Mouse (Mus musculus) intestine, embryonic 14.5 days (tissue): ENCODE results near the gene Prr14l. TPM values are rescaled to one million over a fixed set of nuclear protein-coding genes. Genes with fewer than 3 reads are reported as not detected.
A peak's percentile ranks its signal among the peaks of the same experiment; 100 is the strongest.
"Not testable (repeated sequence)": the region's sequence is repeated elsewhere in the genome, so short reads cannot be mapped to it uniquely, and the experiment has no call there.

Source experiments
- ATAC-seq: fragments of 200-750 bp; cut with Nextera tagmentation; replicated peaks from 2 replicates; pipeline ENCODE4 v1.8.0; 2017; ENCODE audit warnings: low read depth, moderate number of reproducible peaks, moderate TSS enrichment, moderate library complexity; ENCODE audit not compliant: low FRiP score, low TSS enrichment
- DNase-seq: peaks from one replicate; pipeline ENCODE4 v3.0.0-alpha.2; 2018; ENCODE audit warnings: low spot score
- H3K27ac ChIP-seq: fragments of 300-500 bp; sonication (generic); 2 replicates; pipeline ENCODE4 v1.5.1; 2014; ENCODE audit warnings: low read depth, mild to moderate bottlenecking, control low read depth
- H3K27me3 ChIP-seq: fragments of 300-500 bp; sonication (generic); replicated peaks from 2 replicates; pipeline ENCODE4 v1.6.1; 2014; ENCODE audit warnings: low read length, control low read depth; ENCODE audit not compliant: control insufficient read depth, insufficient read depth
- H3K36me3 ChIP-seq: fragments of 300-500 bp; sonication (generic); 2 replicates; pipeline ENCODE4 v1.6.1; 2014; ENCODE audit warnings: low read length, control low read depth; ENCODE audit not compliant: control insufficient read depth, insufficient read depth
- H3K4me1 ChIP-seq: fragments of 300-500 bp; sonication (generic); replicated peaks from 2 replicates; pipeline ENCODE4 v1.6.1; 2014; ENCODE audit warnings: low read length, control low read depth, mixed read lengths; ENCODE audit not compliant: control insufficient read depth, insufficient read depth
- H3K4me2 ChIP-seq: fragments of 300-500 bp; sonication (generic); 2 replicates; pipeline ENCODE4 v1.6.1; 2014; ENCODE audit warnings: low read length
- H3K4me3 ChIP-seq: fragments of 300-500 bp; sonication (generic); 2 replicates; pipeline ENCODE4 v1.5.1; 2014; ENCODE audit warnings: low read depth, low read length, control low read depth, mixed read lengths
- H3K9ac ChIP-seq: fragments of 300-500 bp; sonication (generic); 2 replicates; pipeline ENCODE4 v1.6.1; 2014; ENCODE audit warnings: mild to moderate bottlenecking, low read length
- H3K9me3 ChIP-seq: fragments of 300-500 bp; sonication (generic); 2 replicates; pipeline ENCODE4 v1.6.1; 2016; ENCODE audit warnings: low read length, control low read depth; ENCODE audit not compliant: control insufficient read depth
- WGBS: fragments of 180-500 bp; shearing (Covaris S2); extraction: QIAGEN DNeasy Blood & Tissue Kit; methylation state at CpG from one replicate; pipeline ENCODE4 v1.1.7; 2014; 5-methylcytosine and 5-hydroxymethylcytosine counted together
- polyA plus RNA-seq: library from polyadenylated mRNA; unstranded; fragments of >200 nt; fragmentation: Nextera tagmentation; extraction: Ambion mirVana; gene quantifications from 2 replicates; pipeline ENCODE4 v1.2.1, GENCODE M21; 2014

Prr14l gene
- polyA plus RNA-seq, 1 experiment from 2014 or later = 22.1 TPM

DNA sequence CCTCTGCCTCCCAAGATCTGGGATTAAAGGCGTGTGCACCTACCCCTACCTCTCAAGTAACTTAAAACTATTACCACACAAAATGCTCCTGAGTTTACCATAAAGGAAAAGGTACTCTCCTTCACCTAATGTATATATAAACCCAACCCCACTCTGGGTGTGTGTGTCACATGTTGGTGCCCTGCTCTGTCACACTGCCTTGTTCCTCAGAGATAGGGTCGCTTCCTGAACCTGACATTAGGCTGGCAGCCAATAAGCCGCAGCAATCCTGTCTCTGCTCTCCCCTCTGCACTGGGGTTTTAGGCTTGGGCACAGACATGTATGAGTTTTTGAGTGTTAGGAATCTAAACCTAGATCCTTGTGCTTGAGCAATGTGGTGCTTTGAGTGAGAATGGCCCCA, 75.9 kb downstream of the Prr14l start:
- H3K4me1 ChIP-seq = no peaks in the 10 kb centered on the region
- H3K27me3 ChIP-seq = no peaks in the 10 kb centered on the region
- H3K9ac ChIP-seq = no peak overlapping the region
- no peak overlapping the region for H3K27ac ChIP-seq
- H3K4me2 ChIP-seq = no peak overlapping the region
- 84% methylated on average over 3 of the region's 3 CpGs for WGBS
- no peak for ATAC-seq
- no peak for DNase-seq
- H3K4me3 ChIP-seq = no peak overlapping the region
- H3K9me3 ChIP-seq = no peaks in the 10 kb centered on the region
- H3K36me3 ChIP-seq = peaks cover 13% of the 10 kb centered on the region

DNA sequence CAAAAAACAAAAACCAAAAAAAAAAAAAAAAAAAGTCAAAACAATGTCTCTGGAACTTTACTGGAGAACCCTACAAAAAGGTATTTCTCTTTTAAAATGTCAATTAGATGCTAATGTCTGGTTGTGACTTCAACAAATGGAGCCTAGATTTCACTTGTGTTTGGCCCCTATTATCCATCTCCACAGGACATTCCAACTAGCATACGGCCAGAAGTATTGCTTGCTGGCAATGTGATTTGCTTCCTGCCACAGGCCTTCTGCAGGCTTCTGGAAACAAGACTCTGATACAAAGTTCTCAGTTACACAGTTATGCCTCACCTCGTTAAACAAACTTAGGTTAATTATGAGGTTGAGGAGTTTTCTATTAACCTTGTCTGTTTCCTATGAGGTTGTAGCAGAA, 81.7 kb downstream of the Prr14l start:
- Histone ChIP-seq H3K9me3 (no peaks in the 10 kb centered on the region), H3K36me3 (peaks cover 20% of the 10 kb centered on the region), H3K4me2 (no peak overlapping the region), H3K27me3 (no peaks in the 10 kb centered on the region), H3K27ac (no peak overlapping the region), H3K4me3 (no peak overlapping the region), H3K4me1 (no peaks in the 10 kb centered on the region), H3K9ac (no peak overlapping the region)
- DNase-seq = no peak
- 82% methylated on average over 2 of the region's 2 CpGs for WGBS
- no peak for ATAC-seq

DNA sequence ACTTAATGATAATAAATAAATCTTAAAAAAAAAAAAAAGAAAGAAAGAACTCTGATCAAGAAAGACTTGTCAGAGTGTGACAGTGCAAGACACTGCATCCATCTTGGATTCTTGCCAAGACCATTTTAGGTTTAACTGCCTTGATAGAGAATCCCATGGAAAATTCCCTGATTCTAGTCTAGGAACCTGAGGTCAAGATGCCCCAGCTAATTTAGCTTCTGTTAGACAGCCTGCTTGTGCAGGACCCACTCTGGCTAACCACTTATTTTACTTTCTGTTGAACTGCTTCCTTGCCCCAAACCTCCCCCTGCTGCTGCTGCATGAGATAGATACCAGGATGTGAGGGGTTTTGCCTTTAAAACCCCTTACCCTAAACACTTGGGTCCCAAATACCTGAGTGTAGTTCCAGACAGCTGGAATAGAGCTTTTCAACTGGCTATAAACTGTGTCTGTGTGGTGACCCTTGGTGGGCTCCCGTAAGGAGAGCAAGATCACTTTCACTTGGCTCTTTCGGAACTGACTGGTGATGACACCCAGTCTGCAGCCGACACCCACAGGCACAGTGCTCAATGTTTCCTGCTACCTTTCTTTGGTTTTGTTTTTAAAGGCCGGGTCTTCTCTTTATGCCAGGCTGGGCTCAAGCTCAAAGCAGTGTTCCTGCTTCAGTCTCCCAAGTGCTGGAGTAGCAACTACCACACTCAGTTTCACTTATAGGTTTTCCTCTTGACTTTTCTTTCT, 86.3 kb downstream of the Prr14l start:
- WGBS = 91% methylated on average over 4 of the region's 4 CpGs
- Histone ChIP-seq H3K27me3 (no peaks in the 10 kb centered on the region), H3K36me3 (peaks cover 27% of the 10 kb centered on the region), H3K27ac (no peak overlapping the region), H3K9me3 (no peaks in the 10 kb centered on the region), H3K4me3 (no peak overlapping the region), H3K4me2 (no peak overlapping the region), H3K9ac (no peak overlapping the region), H3K4me1 (no peaks in the 10 kb centered on the region)
- DNase-seq = no peak
- ATAC-seq = no peak

DNA sequence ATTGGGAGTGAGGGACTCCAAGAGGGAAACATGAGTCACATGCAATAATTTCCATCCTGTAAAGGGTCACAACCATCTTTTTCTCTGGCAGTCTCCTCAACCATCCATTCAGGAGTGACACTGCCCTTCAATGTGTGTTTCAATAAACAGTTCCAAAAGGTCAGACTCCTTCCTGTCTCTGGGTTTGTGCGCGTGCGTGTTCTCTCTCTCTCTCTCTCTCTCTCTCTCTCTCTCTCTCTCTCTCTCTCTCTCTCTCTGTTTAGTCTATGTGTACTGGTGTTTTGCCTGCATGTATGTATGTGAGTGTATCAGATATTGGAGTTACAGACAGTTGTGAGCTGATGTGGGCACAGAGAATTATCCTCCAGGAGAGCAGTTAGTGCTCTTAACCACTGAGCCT, 87.1 kb downstream of the Prr14l start:
- Histone ChIP-seq H3K9me3 (no peaks in the 10 kb centered on the region), H3K36me3 (peaks cover 27% of the 10 kb centered on the region), H3K27ac (no peak overlapping the region), H3K9ac (no peak overlapping the region), H3K27me3 (no peaks in the 10 kb centered on the region), H3K4me1 (no peaks in the 10 kb centered on the region), H3K4me2 (no peak overlapping the region), H3K4me3 (no peak overlapping the region)
- no peak for ATAC-seq
- no peak for DNase-seq
- WGBS = 53% methylated on average over 3 of the region's 3 CpGs

DNA sequence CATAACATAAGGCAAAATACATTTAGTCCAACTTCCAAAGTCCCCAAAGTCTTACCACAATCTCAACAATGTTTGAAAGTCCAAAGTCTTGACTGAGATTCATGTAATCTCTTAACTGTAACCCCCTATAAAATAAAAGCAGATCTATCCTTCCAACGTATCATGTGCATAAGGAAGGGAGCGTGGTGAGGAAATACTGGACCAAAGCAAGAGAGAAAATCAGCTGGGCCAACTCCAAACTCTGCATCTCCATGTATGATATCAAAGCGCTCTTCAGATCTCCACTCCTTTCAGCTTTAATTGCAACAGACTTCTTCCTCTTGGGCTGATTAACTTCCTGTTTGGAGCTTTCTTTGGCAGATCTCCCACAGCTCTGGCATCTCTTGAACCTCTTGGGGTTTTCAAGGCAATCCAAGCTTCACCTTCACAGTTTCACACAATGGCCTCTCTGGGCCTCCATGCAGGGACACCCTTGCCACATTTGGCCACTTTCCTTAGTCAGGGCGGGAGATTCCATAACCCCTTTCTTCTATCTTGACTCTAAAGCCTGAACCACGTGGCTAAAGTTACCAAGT, 92.4 kb downstream of the Prr14l start:
- no peak overlapping the region for H3K4me3 ChIP-seq
- 86% methylated on average over 5 of the region's 5 CpGs for WGBS
- no peak overlapping the region for H3K27ac ChIP-seq
- H3K36me3 ChIP-seq = peaks cover 22% of the 10 kb centered on the region
- no peak for ATAC-seq
- H3K9ac ChIP-seq = no peak overlapping the region
- H3K4me1 ChIP-seq = no peaks in the 10 kb centered on the region
- DNase-seq = no peak
- H3K4me2 ChIP-seq = no peak overlapping the region
- no peaks in the 10 kb centered on the region for H3K9me3 ChIP-seq
- H3K27me3 ChIP-seq = no peaks in the 10 kb centered on the region

DNA sequence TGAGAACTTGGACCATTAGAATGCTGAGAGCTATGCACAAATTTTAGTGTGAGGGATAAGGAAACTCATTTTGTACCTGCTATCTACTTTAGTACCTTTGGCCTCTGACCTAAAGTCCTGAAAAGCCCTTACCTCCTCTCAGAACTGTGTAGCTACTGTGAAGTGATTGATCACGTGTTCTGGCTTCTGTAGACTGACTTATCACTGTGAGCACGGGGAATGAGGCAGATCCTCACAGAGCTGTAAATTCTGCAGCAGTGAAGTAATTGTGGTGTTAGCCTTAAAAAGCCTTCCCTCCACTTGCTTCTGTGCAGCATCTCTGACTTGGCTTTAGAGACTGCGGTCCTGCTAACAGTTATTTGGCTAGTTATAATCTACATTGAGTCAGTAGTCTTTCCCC, 93.3 kb downstream of the Prr14l start:
- 63% methylated on average over 3 of the region's 3 CpGs for WGBS
- Histone ChIP-seq H3K4me3 (no peak overlapping the region), H3K4me2 (no peak overlapping the region), H3K4me1 (no peaks in the 10 kb centered on the region), H3K9me3 (no peaks in the 10 kb centered on the region), H3K27me3 (no peaks in the 10 kb centered on the region), H3K36me3 (peaks cover 22% of the 10 kb centered on the region), H3K27ac (no peak overlapping the region), H3K9ac (no peak overlapping the region)
- ATAC-seq (0 out of 2 replicates have a peak, but pooled peaks have one; percentile 43), DNase-seq (no peak)

DNA sequence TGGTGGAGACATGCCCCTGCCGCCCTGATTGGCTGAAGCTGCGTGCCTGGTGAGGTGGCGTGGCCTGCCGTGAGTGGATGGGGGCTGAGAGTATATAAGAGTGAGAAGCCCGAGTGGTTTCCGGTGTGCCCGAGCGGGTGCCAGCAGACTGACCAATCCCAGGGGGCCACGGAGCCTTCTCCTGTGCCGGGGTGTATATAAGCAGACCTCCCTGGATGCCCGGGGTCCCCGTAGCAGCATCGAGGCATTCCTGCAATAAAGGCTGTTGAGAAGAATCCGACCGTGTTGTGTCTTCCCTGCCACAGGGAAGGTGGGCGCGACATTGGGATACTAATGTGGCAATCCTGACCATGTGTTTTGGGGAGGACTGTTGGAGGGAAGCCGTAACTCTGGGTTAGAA, 93.7 kb downstream of the Prr14l start:
- not testable (repeated sequence) for ATAC-seq, H3K4me2 ChIP-seq

DNA sequence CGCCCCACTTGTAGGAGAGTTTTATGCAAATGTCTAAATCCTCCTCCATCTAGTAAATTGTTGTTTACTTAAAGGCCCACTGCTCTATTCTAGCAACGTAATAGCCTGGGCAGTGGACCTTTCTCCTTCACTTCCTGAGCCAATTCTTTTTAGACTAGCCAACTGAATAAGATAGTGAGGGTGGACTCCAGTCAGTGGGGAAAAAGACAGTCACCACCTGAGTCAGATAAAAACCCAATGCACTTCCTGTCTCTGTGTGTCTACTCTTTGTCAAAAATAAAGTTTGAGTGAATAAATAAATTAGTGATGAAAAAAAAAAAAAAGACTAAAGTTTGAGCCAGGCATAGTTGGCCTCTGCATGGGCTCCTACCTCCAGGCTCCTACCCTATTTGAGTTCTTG, 94.4 kb downstream of the Prr14l start:
- Histone ChIP-seq H3K4me2 (no peak overlapping the region), H3K4me1 (no peaks in the 10 kb centered on the region), H3K27me3 (no peaks in the 10 kb centered on the region), H3K9ac (no peak overlapping the region), H3K36me3 (peaks cover 20% of the 10 kb centered on the region), H3K27ac (no peak overlapping the region), H3K9me3 (no peaks in the 10 kb centered on the region), H3K4me3 (no peak overlapping the region)
- DNase-seq = no peak
- WGBS = 82% methylated on average over 2 of the region's 2 CpGs
- ATAC-seq = no peak

More for the DNA sequence above, 93.7 kb downstream of the Prr14l start:
- H3K4me3 ChIP-seq, H3K4me1 ChIP-seq, H3K27ac ChIP-seq, H3K9ac ChIP-seq, H3K9me3 ChIP-seq, H3K27me3 ChIP-seq, DNase-seq: not testable (repeated sequence)
- 93% methylated on average over 17 of the region's 18 CpGs for WGBS
- H3K36me3 ChIP-seq = peaks cover 22% of the 10 kb centered on the region

DNA sequence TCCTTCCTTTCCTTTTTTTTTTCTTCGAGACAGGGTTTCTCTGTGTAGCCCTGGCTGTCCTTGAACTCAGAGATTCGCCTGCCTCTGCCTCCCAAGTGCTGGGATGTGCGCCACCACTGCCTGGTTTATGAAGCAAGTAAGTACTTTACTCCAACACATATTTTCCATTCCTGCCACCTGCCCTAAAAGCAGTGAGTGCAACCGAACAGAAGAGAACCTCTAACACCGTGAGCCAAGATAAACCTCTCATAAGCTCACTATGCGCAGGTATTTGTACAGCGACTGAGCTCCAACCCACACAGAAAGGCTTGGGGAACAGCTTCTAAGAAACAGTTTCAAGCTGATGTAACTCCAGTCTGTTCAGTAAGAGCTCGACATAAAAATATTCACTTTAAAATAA, 97.9 kb downstream of the Prr14l start:
- no peak overlapping the region for H3K27ac ChIP-seq
- H3K36me3 ChIP-seq = no peaks in the 10 kb centered on the region
- no peaks in the 10 kb centered on the region for H3K9me3 ChIP-seq
- 92% methylated on average over 8 of the region's 8 CpGs for WGBS
- no peak overlapping the region for H3K9ac ChIP-seq
- DNase-seq = no peak
- no peak overlapping the region for H3K4me3 ChIP-seq
- no peaks in the 10 kb centered on the region for H3K27me3 ChIP-seq
- no peak for ATAC-seq
- no peak overlapping the region for H3K4me2 ChIP-seq
- no peaks in the 10 kb centered on the region for H3K4me1 ChIP-seq
